Mouse (Mus musculus): ENCODE results near the gene Pick1.

Pick1 gene

GRCm38 (mm10) chr15:79229058-79229821, at the start of gene Pick1, which contains the start of gene Gm49486:
Gene Pick1 (plus strand): TSS chr15:79229173.
Gene Gm49486 (plus strand): TSS chr15:79229391.
- peak; percentile 83 to 88 for DNase-seq (ENCODE audit: low spot score in 2 of 2)

- DNase-seq (ENCODE audit: low spot score in 2 of 2) = no peak
Measured at GRCm38 (mm10) chr15:79185213-79185612, 43.8 kb upstream of the Pick1 start.

- no peak for DNase-seq (ENCODE audit: low spot score in 2 of 2)
Measured at GRCm38 (mm10) chr15:79187819-79188218, 41.2 kb upstream of the Pick1 start.

- DNase-seq (ENCODE audit: low spot score in 2 of 2) = no peak
Measured at GRCm38 (mm10) chr15:79191426-79191825, 37.5 kb upstream of the Pick1 start.

GRCm38 (mm10) chr15:79192450-79192849, 36.5 kb upstream of the Pick1 start:
- DNase-seq (ENCODE audit: low spot score in 2 of 2) = no peak

- no peak for DNase-seq (ENCODE audit: low spot score in 2 of 2)
Measured at GRCm38 (mm10) chr15:79192885-79193845, 35.8 kb upstream of the Pick1 start.

GRCm38 (mm10) chr15:79194048-79194447, 34.9 kb upstream of the Pick1 start:
- DNase-seq (ENCODE audit: low spot score in 2 of 2) = no peak

GRCm38 (mm10) chr15:79194946-79195345, 34.0 kb upstream of the Pick1 start:
- DNase-seq (ENCODE audit: low spot score in 2 of 2) = no peak

GRCm38 (mm10) chr15:79195492-79195891, 33.5 kb upstream of the Pick1 start:
- DNase-seq (ENCODE audit: low spot score in 2 of 2) = no peak

GRCm38 (mm10) chr15:79199390-79199976, 29.5 kb upstream of the Pick1 start:
- DNase-seq (ENCODE audit: low spot score in 2 of 2) = no peak

GRCm38 (mm10) chr15:79201491-79202150, 27.4 kb upstream of the Pick1 start:
- DNase-seq (ENCODE audit: low spot score in 2 of 2) = no peak

- no peak for DNase-seq (ENCODE audit: low spot score in 2 of 2)
Measured at GRCm38 (mm10) chr15:79202575-79202974, 26.4 kb upstream of the Pick1 start.

- no peak for DNase-seq (ENCODE audit: low spot score in 2 of 2)
Measured at GRCm38 (mm10) chr15:79208211-79208610, 20.8 kb upstream of the Pick1 start.

- peak; percentile 82 to 87 for DNase-seq (ENCODE audit: low spot score in 2 of 2)
Measured at GRCm38 (mm10) chr15:79208758-79209439, 20.1 kb upstream of the Pick1 start.

GRCm38 (mm10) chr15:79210357-79210756, 18.6 kb upstream of the Pick1 start:
- no peak for DNase-seq (ENCODE audit: low spot score in 2 of 2)

- DNase-seq (ENCODE audit: low spot score in 2 of 2) = no peak
Measured at GRCm38 (mm10) chr15:79212750-79213446, 16.1 kb upstream of the Pick1 start.

GRCm38 (mm10) chr15:79213591-79213990, 15.4 kb upstream of the Pick1 start:
- no peak for DNase-seq (ENCODE audit: low spot score in 2 of 2)

GRCm38 (mm10) chr15:79216191-79216590, 12.8 kb upstream of the Pick1 start:
- no peak for DNase-seq (ENCODE audit: low spot score in 2 of 2)

- DNase-seq (ENCODE audit: low spot score in 2 of 2) = no peak
Measured at GRCm38 (mm10) chr15:79219572-79219971, 9.4 kb upstream of the Pick1 start.

- no peak for DNase-seq (ENCODE audit: low spot score in 2 of 2)
Measured at GRCm38 (mm10) chr15:79223641-79224040, 5.3 kb upstream of the Pick1 start.

Data from natural killer cell, adult 2 months (primary cell).